Mouse (Mus musculus) Muller cell, postnatal 12 days (primary cell): ENCODE results near the gene Eif5a2.
A peak's percentile ranks its signal among the peaks of the same experiment; 100 is the strongest.

Experiments
- DNase-seq: peaks from one replicate; pipeline ENCODE4 v3.0.0-alpha.2; 2015; ENCODE audit errors: inconsistent ontology term

Eif5a2 gene

GRCm38 (mm10) chr3:28811441-28811840 lies 30.4 kb downstream of the Eif5a2 start:
- DNase-seq = no peak

GRCm38 (mm10) chr3:28814361-28814760 lies 33.3 kb downstream of the Eif5a2 start:
- DNase-seq = peak; percentile 19

GRCm38 (mm10) chr3:28816010-28816540 lies 35.0 kb downstream of the Eif5a2 start:
- no peak for DNase-seq

GRCm38 (mm10) chr3:28826272-28826671 lies 45.2 kb downstream of the Eif5a2 start:
- no peak for DNase-seq

- DNase-seq = no peak
Observed at GRCm38 (mm10) chr3:28827605-28828004, 46.5 kb downstream of the Eif5a2 start.

- no peak for DNase-seq
Observed at GRCm38 (mm10) chr3:28829454-28829853, 48.4 kb downstream of the Eif5a2 start.

GRCm38 (mm10) chr3:28836796-28837371 lies 55.8 kb downstream of the Eif5a2 start:
- DNase-seq = no peak

GRCm38 (mm10) chr3:28841886-28842649 lies 61.0 kb downstream of the Eif5a2 start:
- DNase-seq = no peak

- peak; percentile 4 for DNase-seq
Observed at GRCm38 (mm10) chr3:28843231-28843630, 62.2 kb downstream of the Eif5a2 start.

- no peak for DNase-seq
Observed at GRCm38 (mm10) chr3:28847115-28847514, 66.0 kb downstream of the Eif5a2 start.
